Mouse (Mus musculus) erythroblast, adult 5-6 weeks (primary cell): Measurements from ENCODE around the gene Il1r1. TPM values are rescaled to one million over a fixed set of nuclear protein-coding genes. Genes with fewer than 3 reads are reported as not detected.

Experiments
- ATAC-seq: replicated peaks from 2 replicates; pipeline ENCODE4 v1.8.0; 2016; ENCODE audit warnings: moderate number of reproducible peaks, mild to moderate bottlenecking, moderate TSS enrichment, inconsistent platforms; ENCODE audit not compliant: poor library complexity, low FRiP score, severe bottlenecking
- total RNA-seq, 2 experiments: library from RNA; stranded (forward) in 1 of 2; stranded (reverse) in 1 of 2; fragments of 150-400 nt in 1 of 2; fragments of 200-764, 138-1000 nt in 1 of 2; gene quantifications; 2 replicates each; pipeline versions ENCODE4 v1.2.3 to v1.2.4; 2015 to 2017; ENCODE audit warnings: low replicate concordance in 2 of 2

The Il1r1 gene
- total RNA-seq, 2 experiments from 2014 or later, result 22.1 to 34.5 TPM

DNA sequence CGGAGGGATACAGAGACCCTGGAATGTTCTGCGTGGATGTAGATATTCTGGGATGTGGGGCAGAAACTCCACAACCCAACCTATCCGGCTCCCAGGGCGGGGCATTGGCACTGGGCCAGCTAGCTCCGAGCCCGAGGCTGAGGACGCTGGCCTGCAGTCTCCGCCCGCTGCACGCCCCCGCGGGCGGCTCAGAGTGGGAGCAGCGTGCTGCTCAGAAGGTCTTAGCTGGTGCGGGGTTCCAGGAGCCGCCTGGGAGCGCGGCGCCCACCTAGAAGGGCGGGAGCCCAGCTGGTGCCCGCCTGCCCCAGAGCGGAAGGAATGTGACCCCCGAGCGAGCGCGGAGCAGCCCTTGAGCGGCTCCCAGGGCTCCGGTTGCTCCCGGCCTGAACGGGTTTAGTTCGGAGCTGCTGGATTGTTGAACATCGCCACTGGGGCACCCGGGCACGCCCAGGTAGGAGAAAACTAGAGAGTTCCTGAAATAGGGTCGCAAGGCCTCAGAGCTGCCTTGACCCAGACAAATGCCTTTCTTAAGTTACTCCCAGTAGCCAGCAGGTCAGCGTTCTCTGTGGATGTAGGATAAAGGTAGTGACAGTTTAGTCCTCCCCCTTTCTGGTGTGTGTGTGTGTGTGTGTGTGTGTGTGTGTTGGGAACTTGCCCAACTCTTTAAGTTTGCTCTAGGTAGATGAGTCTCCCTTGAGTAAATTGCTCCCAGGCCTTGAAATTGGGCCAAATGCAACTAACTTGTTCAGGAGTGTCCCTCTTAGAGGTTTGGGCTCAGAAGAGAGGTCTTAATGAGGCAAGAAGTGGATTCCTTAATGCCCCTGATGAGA is 41.8 kb downstream of the Il1r1 start:
- ATAC-seq, result peak; percentile 61

GRCm38 (mm10) chr1:40267846-40268245 is 43.0 kb downstream of the Il1r1 start:
- no peak for ATAC-seq

DNA sequence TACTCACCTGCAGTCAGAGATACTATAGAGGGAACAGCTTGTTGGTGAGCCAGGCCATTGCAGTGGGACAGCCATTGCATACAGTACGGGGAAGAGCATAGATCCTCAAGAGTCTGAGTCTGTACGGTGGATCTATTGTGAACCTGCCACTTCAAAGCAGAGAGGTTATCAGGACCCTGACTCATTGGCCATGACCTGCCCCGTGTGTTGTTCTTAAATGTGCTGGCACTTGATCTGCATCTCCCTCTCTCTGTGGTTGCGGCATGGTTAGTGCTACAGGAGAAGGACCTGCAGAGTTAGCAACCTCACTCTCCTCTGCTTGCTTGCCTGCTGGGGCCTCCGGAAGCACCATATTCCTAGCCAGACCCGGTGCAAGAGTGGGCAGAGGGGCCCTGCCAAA is 43.7 kb downstream of the Il1r1 start:
- no peak for ATAC-seq

- peak; percentile 83 for ATAC-seq
Measured at GRCm38 (mm10) chr1:40270415-40270814, 45.5 kb downstream of the Il1r1 start.

DNA sequence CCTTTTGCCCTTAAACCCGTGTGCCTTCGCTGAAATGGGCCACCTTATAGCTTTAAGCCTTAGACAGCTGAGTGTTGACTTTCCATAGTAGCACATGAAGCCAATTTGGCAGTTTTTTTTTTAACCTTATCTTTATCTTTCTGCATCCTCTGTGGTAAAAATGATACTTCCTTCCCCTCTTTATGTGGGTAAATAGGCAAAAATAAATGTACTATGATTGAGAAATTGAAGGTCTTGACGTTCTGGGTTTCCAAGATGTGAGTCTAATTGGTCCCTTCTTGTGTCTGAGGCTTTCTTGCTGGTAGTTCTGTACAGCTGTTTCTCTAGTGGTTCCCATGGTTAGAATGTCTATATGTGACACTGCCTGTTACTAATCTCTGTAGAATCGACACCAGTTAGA is 46.2 kb downstream of the Il1r1 start:
- ATAC-seq, result peak; percentile 10; the same call in 1 of the 2 replicates

GRCm38 (mm10) chr1:40271486-40272055 is 46.7 kb downstream of the Il1r1 start:
- ATAC-seq, result no peak

DNA sequence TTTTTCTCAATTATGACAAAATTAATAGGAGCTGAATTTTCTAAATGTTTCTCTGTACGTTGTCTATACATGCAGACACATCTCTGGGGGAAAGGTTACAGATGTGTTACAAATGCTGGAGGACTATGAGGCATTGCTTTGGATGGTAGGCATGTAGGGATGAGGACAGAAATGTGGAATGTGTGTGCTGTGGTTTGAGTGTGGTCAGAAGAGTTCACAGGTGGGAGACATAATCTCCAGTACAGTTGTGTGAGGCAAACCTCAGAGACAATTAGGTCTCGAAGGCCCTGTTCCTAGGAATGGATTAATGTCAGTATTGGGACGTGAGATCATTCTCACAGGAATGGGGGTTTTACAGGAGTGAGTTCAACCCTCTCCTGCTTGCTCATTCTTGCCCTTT is 47.3 kb downstream of the Il1r1 start:
- ATAC-seq, result no peak

- ATAC-seq, result no peak
Measured at GRCm38 (mm10) chr1:40273491-40273890, 48.6 kb downstream of the Il1r1 start.

- no peak for ATAC-seq
Measured at GRCm38 (mm10) chr1:40275285-40276013, 50.6 kb downstream of the Il1r1 start.

- no peak for ATAC-seq
Measured at GRCm38 (mm10) chr1:40277944-40278343, 53.1 kb downstream of the Il1r1 start.

GRCm38 (mm10) chr1:40278720-40279119 is 53.8 kb downstream of the Il1r1 start:
- no peak for ATAC-seq

DNA sequence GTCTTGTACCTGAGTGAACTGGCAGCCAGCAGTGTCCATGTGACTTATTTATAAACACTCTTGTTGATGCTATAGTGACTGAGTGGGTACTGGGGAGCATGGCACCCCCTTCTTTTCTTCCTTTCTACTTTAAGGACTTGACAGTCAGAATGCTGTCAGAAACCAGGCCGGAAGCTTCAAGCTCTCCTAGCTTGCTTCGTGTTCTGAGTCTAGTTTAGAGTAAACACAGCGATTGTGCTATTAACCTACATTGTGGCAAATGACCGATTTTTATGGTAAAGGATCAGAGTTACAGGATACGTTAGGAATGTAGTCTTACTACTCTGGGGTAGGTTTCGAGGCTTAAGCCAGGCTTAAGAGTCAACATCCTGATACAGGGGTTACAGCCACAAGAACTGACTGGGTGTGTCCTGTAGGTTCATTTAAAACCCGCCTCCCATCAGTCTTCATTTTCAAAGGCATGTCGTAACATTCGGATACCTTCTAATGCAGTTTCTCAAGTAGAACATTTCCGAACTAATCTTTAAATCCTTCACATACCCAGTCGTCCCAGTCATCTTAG is 54.4 kb downstream of the Il1r1 start:
- no peak for ATAC-seq

GRCm38 (mm10) chr1:40281950-40282349 is 57.1 kb downstream of the Il1r1 start:
- no peak for ATAC-seq

DNA sequence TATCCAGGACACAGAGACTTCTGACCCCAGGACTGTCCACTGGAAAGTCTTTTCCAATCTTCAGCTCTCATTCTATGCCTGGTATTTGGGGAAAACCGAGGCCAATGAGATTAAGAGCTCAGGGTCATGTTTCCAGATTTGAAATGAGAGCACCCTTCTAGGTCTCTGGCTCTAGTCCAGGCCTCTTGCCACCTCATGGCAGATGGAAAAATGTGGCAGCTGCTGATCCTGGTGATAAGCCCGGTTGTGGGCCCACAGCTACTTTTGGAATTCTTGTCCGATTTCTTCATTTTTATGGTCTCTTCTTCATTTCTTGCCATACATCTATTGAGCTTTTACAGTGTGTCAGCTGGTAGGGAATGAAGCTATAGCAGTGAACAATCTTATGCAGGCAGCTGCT is 57.5 kb downstream of the Il1r1 start:
- no peak for ATAC-seq

GRCm38 (mm10) chr1:40283995-40284394 is 59.1 kb downstream of the Il1r1 start:
- 0 out of 2 replicates have a peak, but pooled peaks have one; percentile 12 for ATAC-seq

- ATAC-seq, result 0 out of 2 replicates have a peak, but pooled peaks have one; percentile 42
Measured at GRCm38 (mm10) chr1:40290489-40291255, 65.8 kb downstream of the Il1r1 start.

DNA sequence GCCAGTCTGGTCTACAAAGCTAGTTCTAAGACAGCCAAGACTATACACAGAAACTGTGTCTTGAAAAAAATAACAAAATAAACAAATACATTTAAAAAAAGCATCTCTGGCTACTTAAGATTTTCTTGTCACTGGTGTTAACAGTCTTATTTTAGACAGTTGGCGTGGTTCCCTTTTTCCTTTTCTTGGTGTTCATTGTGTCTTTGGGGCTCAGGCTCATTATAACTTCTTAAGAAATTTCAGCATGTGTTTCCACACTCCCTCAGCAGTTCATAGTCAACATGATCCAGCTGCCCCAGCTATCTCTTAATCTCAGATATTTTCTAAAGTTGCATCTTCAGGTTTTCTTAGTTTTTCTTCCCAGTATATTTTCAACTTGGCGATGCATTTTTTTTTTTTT is 67.4 kb downstream of the Il1r1 start:
- no peak for ATAC-seq

- ATAC-seq, result no peak
Measured at GRCm38 (mm10) chr1:40293891-40294290, 69.0 kb downstream of the Il1r1 start.

- no peak for ATAC-seq
Measured at GRCm38 (mm10) chr1:40294824-40295223, 69.9 kb downstream of the Il1r1 start.

GRCm38 (mm10) chr1:40298053-40298452 is 73.2 kb downstream of the Il1r1 start:
- no peak for ATAC-seq
